Mouse (Mus musculus): ENCODE results near the gene Rnase2b. TPM values are rescaled to one million over a fixed set of nuclear protein-coding genes. Genes with fewer than 3 reads are reported as not detected.
A peak's percentile ranks its signal among the peaks of the same experiment; 100 is the strongest.
"Not testable (repeated sequence)": the region's sequence is repeated elsewhere in the genome, so short reads cannot be mapped to it uniquely, and the experiment has no call there.

Rnase2b gene
- total RNA-seq, 2 experiments from 2014 or later, result not detected

DNA sequence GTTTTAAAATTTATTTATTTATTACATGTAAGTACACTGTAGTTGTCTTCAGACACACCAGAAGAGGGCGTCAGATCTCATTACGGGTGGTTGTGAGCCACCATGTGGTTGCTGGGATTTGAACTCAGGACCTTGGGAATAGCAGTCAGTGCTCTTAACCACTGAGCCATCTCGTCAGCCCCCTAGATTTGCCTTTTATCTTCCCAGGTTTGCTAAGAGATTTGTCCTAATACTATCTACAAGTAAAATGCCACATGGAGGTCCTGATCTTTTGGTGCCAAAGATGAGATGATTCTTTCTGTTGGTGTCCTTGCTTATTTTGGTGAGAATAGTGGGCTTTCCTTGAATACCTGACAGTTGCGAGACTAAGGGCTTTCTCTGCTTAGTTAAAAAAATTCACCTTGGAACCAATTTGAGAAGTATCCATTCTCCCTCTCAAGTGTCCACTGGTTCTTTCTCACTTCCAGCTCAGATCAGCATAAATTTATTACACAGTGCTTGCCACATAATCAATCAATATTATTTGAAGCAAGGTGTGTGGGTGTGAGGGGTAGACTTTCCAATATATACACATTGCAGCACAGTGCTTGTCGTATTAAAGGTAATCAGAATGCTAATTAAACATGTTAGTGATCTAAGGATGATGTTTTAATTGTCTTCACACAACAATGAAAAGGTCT is 5.9 kb upstream of the Rnase2b start:
- DNase-seq, result no peak

DNA sequence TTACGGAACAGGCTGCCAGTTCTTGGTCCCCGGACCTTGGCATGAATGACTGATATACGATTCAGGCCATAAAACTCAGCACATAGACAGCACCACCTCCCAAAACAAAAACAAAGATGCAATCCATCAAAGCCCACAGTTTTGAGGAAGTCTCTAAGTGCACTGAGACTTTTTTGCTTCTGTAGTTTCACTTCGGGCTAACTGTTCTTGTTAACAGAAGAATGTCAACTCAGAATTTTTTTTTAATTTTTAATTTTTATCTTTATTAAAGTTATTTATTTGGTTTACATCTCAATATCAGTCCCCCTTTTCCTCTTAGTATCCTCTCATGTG is 5.4 kb upstream of the Rnase2b start:
- no peak for DNase-seq

DNA sequence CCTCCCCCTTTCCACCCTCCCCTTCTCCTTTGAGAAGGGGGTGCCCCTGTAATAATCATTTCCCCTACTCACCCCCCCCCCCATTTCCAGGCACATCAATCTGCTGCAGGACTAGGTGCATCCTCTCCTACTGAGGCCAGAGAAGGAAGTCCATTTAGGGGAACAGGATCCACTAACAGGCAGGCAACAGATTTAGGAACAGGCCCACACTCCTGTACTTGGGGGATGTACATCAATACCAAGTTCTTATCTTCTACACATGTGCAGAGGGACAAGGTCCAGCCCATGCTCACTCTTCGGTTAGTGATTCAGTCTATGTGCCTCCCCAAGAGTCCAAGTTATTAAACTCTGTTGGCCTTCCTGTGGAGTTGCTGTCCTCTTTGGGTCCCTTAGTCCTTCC is 5.0 kb upstream of the Rnase2b start:
- DNase-seq, result no peak

DNA sequence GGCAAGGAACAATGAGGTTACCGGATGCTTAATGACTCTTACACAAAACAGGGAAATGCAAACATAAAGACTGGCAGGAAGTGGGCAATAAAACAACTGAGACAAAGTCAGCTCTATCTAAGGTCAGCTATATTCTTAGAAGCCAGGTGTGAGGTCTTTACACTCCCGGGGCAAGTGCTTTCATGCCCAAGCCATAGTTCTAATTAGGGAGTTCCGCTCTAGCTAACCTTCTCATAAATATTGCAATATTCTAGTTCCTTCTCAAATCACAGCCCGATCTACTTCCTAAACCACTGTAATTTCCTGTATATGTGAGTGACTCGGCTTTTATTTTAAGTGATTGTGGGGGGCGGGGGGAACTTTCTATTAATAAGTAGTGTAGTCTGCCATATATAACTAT is 1.3 kb downstream of the Rnase2b start:
- DNase-seq, result not testable (repeated sequence)

DNA sequence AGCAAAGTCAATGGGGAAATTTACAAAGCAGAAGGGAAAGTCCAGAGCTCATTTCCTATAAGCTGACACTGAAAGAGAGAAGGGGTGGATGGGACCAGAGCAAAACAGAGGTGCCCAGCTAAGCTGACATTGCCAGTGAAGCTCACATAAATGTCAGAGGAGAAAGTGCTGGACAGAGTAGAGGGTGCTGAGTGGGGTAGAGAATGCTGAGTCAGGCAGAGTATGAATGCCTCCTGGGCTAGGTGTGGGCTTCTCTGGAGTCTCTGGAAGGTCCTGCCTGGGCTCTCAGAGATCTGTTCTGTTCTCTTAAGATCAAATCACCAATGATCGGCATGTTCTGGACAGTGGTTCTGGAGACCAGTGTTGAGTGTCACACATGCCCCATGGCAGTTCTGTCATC is 3.4 kb downstream of the Rnase2b start:
- no peak for DNase-seq

DNA sequence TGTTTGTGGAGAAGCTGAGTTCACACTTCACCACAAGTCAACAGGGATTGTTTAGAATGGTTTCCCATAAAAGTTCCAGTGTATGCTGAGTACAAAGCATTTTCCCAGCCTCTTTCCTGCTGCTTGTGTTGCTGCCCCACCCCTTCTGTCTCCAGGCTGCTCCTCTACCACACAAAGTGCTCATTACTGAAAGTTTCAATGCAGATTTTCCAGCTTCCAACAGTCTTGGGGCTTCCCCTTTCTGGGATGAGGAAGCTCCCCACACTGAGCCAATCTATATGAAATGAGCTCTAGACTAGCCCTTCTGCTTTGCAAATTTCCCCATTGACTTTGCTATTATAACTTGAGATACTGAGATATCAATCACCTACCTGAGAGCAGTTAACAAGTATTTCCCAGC is 4.0 kb downstream of the Rnase2b start:
- no peak for DNase-seq

DNA sequence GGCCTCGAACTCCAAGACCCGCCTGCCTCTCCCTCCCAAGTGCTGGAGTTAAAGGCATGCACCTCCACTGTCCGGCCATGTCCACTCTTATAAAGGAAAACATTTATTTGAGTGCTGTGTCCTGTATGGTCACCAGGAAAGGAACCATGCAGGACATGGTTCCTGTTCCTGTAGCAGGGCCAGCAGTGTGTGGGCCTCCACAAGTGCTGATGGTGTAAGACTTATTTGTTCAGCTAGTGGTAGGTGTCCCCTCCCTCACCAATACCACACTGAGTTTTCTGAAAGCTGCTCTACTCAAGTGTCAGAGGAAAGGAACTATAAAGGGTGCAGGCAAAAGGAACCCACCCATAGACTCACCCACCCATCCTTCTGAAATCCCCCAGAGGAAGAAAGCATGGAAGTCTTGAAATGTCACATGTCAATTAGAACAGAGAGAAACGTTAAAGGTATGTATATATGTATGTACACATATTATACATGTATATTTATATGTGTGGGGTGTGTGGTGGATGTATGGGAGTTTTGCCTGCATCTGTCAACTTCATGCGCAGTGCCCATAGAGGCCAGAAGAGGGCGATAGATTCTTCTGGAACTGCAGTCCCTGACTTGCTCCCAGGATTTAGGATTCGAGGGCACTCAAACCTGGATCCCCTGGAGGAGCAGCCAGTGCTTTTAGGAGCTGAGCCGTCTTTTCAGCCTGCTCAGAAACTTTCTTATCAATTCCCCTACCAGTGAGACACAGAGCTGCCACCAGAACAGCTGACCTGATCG is 10.2 kb downstream of the Rnase2b start:
- DNase-seq, result peak; percentile 63

DNA sequence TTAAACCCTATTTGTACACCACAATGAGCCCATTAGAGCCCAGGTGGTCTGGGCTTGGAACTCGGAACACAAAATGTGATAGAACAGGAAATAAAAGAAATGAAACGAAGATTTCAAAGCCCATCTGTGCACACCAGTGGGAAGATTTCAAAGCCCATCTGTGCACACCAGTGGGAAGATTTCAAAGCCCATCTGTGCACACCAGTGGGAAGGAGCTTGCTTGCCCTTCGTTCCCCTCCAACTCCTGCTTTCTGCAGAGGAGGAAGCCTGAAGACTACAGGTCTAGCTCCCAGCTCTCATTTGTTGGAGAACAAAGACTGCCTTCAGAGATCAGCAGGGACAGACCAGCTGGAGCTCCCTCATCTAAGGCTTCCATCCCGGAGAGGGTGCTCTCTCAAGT is 10.9 kb downstream of the Rnase2b start:
- DNase-seq, result not testable (repeated sequence)

DNA sequence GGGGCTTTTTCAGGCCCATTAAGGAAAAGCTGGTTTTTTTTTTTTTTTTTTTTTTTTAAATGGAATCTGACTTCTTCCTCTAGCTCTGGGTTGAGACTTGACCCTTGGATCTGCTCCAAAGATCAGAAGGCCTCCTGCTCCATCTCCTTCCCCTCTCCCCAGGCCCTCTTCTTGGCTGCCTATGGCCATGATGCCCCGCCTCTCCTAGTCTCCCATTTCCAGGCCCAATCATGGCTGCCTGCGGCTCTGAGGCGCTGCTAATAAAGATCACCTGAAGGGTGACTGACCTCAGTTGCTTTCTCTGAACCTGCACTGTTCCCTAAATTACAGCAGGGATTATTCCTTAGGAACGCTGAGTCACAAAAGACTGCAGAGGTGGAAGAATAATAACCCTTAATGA is 11.8 kb downstream of the Rnase2b start:
- DNase-seq, result no peak

DNA sequence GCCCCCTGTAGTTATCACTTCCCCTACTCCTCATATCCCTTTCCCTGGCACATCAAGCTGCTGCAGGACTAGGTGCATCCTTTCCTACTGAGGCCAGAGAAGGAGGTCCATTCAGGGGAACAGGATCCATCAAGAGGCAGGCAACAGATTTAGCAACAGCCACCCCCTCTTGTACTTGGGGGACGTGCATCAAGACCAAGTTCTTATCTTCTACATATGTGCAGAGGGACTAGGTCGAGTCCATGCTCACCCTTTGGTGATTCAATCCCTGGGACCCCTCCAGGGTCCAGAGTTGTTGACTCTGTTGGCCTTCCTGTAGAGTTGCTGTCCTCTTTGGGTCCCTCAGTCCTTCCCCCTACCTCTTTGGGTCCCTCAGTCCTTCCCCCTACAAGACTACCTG is 19.0 kb downstream of the Rnase2b start:
- not testable (repeated sequence) for DNase-seq

DNA sequence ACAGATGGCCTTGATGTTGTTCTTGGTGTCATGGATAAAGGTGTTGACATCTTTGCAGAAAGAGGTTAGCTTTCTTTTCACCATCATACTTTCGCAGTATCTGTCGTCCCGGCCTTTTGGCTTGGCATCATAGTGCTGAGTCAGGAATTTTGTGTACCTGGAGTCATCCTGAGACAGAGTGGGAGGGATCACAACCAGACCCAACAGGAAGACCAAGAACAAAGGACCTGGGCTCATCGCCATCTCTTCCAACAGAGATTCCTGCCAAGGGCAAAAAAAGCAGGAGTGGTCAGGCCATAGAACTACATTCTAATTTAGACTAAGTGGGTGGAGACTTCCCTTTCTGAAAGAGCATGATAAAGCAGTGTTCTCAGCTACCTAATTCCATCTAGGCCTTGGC is 33.6 kb downstream of the Rnase2b start:
- peak; percentile 38 for DNase-seq

DNA sequence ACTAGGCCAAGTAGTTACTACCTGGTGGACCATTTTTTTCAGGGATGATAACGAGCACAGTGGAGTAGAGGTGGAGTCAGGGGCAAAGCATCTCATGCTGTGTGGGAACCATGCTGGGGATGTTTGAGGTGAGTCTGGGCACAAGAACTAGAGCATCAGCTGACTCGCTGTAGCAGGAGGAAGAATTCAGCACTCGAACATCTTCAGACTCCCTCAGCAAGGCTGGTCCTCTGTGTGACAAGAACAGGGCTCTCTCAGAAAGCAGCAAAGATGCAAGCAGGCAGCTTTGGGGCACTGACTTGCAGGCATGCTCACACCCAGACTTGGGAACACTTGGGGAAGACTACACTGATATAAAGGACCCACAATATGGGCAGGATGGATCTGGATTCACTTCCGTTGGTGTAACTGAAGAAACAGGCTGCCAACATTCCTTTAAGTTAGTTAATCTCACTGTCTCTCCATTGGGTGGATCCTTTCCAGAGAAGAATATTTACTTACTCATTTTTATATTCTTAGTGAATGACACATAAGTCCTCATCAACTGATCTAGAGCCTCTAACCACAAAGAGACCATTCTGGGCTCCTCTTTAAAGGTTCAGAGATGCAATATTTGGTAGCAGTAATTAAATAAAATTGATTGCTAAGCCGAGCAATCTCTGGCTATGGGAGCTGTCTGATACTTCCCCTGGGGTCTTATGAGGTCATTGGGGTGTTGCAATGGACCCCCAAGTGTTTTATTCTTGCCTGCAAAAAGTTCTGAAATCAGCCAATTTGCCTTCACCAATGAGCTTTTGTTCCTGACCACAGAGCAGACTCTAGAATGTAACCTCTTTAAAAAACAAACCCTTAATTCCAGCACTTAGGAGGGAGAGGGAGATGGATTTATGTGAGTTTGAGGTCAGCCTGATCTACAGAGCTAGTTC is 37.3 kb downstream of the Rnase2b start, which contains the start of gene Ang2:
Gene Ang2, minus strand, starts transcription at position 51 of the 926 bp plus-strand sequence.
- DNase-seq, result no peak

DNA sequence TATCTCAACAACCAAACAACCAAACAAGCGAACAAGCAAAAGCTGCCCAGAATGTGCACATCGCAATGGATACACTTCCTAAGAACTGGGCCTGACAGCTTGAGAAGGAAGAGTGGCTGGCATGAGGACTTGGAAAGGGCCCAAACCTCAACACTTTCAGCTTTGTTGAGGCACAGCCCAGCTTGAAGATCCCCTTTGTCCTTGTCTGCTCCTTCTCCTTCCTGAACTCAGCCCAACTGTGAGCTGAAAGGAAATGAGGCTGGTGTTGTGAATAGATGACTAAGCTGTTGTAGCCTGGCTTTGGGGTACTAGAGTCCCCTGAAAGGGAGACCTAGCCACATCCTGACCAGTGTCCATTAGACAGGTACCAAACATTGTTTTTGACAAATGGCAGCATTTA is 38.0 kb downstream of the Rnase2b start:
- no peak for DNase-seq

DNA sequence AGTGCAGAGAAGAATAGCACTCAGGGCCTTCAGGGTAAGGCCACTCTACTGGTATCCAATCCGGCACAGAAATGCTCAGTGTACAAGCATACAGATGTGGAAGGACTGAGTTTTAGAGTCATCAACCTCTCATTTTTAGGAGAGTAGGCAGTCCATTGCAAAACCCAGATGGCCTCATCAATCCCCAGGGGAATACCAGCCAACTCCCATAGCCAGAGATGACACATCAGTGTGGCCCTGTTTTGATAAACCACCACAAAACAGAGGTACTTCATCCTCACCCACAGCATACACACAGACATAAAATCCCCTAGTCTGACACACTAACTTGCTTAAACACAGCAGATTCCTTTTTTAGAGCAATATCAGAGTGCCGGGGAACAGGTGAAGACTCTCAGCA is 38.4 kb downstream of the Rnase2b start:
- no peak for DNase-seq

DNA sequence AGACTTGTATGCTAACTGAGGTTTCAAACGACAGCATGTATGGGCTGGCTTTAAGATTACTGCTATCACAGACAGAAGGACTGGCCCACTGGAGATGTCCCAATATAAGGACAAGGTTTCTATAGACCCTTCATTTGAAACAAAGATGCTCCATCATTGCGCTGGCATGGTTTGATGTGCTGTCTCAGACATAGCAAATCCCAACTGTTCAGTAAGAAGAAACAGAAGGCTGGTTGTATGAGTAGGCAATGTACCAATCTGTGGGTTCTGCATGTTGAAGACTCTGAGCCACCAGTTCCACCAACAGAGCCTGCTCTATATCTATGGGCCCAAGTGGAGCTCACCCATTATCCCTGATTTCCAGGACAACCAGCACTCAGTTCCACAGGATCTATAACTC is 41.1 kb downstream of the Rnase2b start, which contains the start of gene Ear14:
Gene Ear14, plus strand, starts transcription at position 277 of the 400 bp plus-strand sequence.
- no peak for DNase-seq

Other genes starting within 250 kb of the Rnase2b start
- gene Osgep, start 237.4 kb upstream of the Rnase2b start, total RNA-seq (2021), result 10 to 100 TPM; 64.2 to 65.8 TPM
- gene Apex1, start 237.3 kb upstream of the Rnase2b start, total RNA-seq (2021), result 10 to 100 TPM; 49.5 to 52.9 TPM
- gene Pip4p1, start 231.4 kb upstream of the Rnase2b start, total RNA-seq (2021), result 10 to 100 TPM; 25.7 to 27.2 TPM
- gene Pnp, start 231.2 kb upstream of the Rnase2b start, total RNA-seq (2021), result 10 to 100 TPM; 11.1 to 13.9 TPM
- gene Gm49342, start 217.7 kb upstream of the Rnase2b start, total RNA-seq (2021), result 10 to 100 TPM; 11.1 to 15.0 TPM
- 1 to 10 TPM in 1 of 2 experiments, under 1 TPM in 1; 0.81 to 1.2 TPM for gene Pnp2, start 206.3 kb upstream of the Rnase2b start, total RNA-seq (2021)
- under 1 TPM in 1 of 2 experiments, not detected in 1; 0.17 TPM for gene Rnase10, start 154.5 kb upstream of the Rnase2b start, total RNA-seq (2021)
- gene Rnase9, start 120.4 kb upstream of the Rnase2b start, total RNA-seq (2021), result not detected
- not detected for gene Rnase11, start 112.1 kb upstream of the Rnase2b start, total RNA-seq (2021)
- gene Rnase12, start 104.6 kb upstream of the Rnase2b start, total RNA-seq (2021), result not detected
- not detected for gene Olfr750, start 87.8 kb upstream of the Rnase2b start, total RNA-seq (2021)
- gene Rnase4, start 71.2 kb upstream of the Rnase2b start, total RNA-seq (2021), result 10 to 100 TPM; 30.4 to 31.7 TPM
- gene Ang, start 71.1 kb upstream of the Rnase2b start, total RNA-seq (2021), result 1 to 10 TPM; 2.2 to 3.3 TPM
- not detected for gene Eddm3b, start 47.8 kb upstream of the Rnase2b start, total RNA-seq (2021)
- under 1 TPM; 0.34 to 0.69 TPM for gene Rnase6, start 38.4 kb upstream of the Rnase2b start, total RNA-seq (2021)
- gene Rnase1, start 15.5 kb upstream of the Rnase2b start, total RNA-seq (2021), result under 1 TPM; 0.55 to 0.99 TPM
- not detected for gene Ang2, start 36.9 kb downstream of the Rnase2b start, total RNA-seq (2021)
- gene Ear14, start 41.1 kb downstream of the Rnase2b start, total RNA-seq (2021), result not detected
- not detected for gene Rnase2a, start 93.9 kb downstream of the Rnase2b start, total RNA-seq (2021)
- gene Gm7247, start 199.5 kb downstream of the Rnase2b start, total RNA-seq (2021), result not detected
- gene Vmn2r88, start 248.6 kb downstream of the Rnase2b start, total RNA-seq (2021), result not detected